Mouse (Mus musculus) forebrain, embryonic 16.5 days (tissue): ENCODE results near the gene Mtmr11. TPM values are rescaled to one million over a fixed set of nuclear protein-coding genes. Genes with fewer than 3 reads are reported as not detected.
"Not testable (repeated sequence)": the region's sequence is repeated elsewhere in the genome, so short reads cannot be mapped to it uniquely, and the experiment has no call there.

Experiments used
- ATAC-seq: fragments of 200-750 bp; cut with Nextera tagmentation; 2 replicates; pipeline ENCODE4 v1.8.0; 2017; ENCODE audit warnings: mild to moderate bottlenecking, moderate library complexity
- H3K27ac ChIP-seq: fragments of 300-500 bp; sonication (generic); 2 replicates; pipeline ENCODE4 v1.5.1; 2014; ENCODE audit warnings: low read length, control low read depth
- H3K27me3 ChIP-seq: fragments of 300-500 bp; sonication (generic); replicated peaks from 2 replicates; pipeline ENCODE4 v1.6.1; 2014; ENCODE audit warnings: low read length; ENCODE audit not compliant: control insufficient read depth, insufficient read depth
- H3K36me3 ChIP-seq: fragments of 300-500 bp; sonication (generic); 2 replicates; pipeline ENCODE4 v1.6.1; 2014; ENCODE audit not compliant: control insufficient read depth, insufficient read depth
- H3K4me1 ChIP-seq: fragments of 300-500 bp; sonication (generic); replicated peaks from 2 replicates; pipeline ENCODE4 v1.6.1; 2014; ENCODE audit warnings: low read length; ENCODE audit not compliant: control insufficient read depth, insufficient read depth
- H3K4me2 ChIP-seq: fragments of 300-500 bp; sonication (generic); 2 replicates; pipeline ENCODE4 v1.6.1; 2014; ENCODE audit warnings: mild to moderate bottlenecking, low read length, control low read depth
- H3K4me3 ChIP-seq: fragments of 300-500 bp; sonication (generic); replicated peaks from 2 replicates; pipeline ENCODE4 v1.5.1; 2014; ENCODE audit warnings: mild to moderate bottlenecking, low read length, control low read depth
- H3K9ac ChIP-seq: fragments of 300-500 bp; sonication (generic); replicated peaks from 2 replicates; pipeline ENCODE4 v1.6.1; 2014; ENCODE audit warnings: low read depth, low read length, control low read depth
- H3K9me3 ChIP-seq: fragments of 300-500 bp; sonication (generic); 2 replicates; pipeline ENCODE4 v1.6.1; 2016; ENCODE audit warnings: low read length; ENCODE audit not compliant: control insufficient read depth
- WGBS: fragments of 180-500 bp; shearing (Covaris S2); extraction: QIAGEN DNeasy Blood & Tissue Kit; methylation state at CpG from one replicate; pipeline ENCODE4 v1.1.7; 2014; 5-methylcytosine and 5-hydroxymethylcytosine counted together
- polyA plus RNA-seq: library from polyadenylated mRNA; unstranded; fragments of >200 nt; fragmentation: Nextera tagmentation; extraction: Ambion mirVana; gene quantifications from 2 replicates; pipeline ENCODE4 v1.2.1, GENCODE M21; 2015

Mtmr11 gene
- polyA plus RNA-seq, 1 experiment from 2014 or later: 7.8 TPM

DNA sequence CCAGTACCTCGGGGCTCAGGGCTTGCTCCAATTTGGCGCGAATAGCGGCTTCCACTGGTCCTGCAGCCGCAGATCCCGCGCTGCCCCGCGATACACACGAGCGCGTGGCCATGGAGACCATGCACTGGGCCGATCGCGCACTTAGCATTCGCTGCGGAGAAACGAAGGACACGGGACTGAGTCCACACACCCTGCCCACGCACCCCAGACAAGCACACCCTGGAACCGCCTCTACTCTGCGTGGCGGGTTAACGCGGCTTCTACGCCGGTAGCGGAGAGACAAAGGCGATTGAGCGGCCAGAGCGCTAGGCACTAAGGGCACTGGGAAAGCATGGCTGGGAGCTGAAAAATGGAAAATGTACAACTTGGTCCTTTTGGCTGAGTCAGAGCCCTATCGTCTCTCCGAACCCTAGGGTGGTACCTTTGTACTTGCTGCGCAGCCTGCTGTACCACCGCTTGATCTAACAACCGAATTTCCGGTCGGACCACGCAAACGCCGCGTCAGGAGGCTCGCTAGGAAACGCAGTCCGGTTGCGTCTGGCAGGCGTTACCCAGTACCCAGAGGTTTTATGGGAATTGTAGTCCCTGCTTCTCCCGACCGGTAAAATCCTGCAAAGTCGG is 35.4 kb downstream of the Mtmr11 start:
- H3K4me1 ChIP-seq: peaks cover 11% of the 10 kb centered on the region
- peak overlapping the region; percentile 75 for H3K4me3 ChIP-seq
- H3K9me3 ChIP-seq: no peaks in the 10 kb centered on the region
- peak; percentile 96 for ATAC-seq
- H3K27me3 ChIP-seq: no peaks in the 10 kb centered on the region
- H3K9ac ChIP-seq: peak overlapping the region; percentile 91
- peak overlapping the region; percentile 98 for H3K27ac ChIP-seq
- peak overlapping the region; percentile 95 for H3K4me2 ChIP-seq
- H3K36me3 ChIP-seq: peaks cover 6% of the 10 kb centered on the region; the same call in 1 of the 2 replicates
- WGBS: under 1% methylated on average over 50 of the region's 50 CpGs

DNA sequence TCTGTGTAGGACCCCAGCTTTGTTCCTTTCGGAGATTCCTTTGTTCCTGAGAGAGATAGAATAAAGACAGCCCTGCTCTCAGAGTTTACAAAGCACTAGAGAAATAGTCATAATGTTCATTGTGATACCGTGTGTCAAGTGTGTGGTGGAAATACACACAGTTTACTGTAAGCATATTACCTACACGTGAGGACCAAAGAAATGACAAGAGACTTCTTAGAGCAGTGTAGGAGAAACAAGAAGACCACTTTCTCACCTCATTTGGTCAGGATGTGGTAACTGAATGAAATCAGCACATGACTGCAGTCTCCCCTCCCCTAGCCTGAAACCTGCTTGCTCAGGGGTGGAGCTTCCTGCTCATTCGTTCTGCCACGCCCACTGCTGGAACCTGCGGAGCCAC is 36.4 kb downstream of the Mtmr11 start:
- Histone ChIP-seq H3K9me3 (no peaks in the 10 kb centered on the region), H3K36me3 (0 out of 2 replicates have a peak, but pooled peaks cover 3% of the 10 kb centered on the region), H3K4me2 (peak overlapping the region; percentile 95), H3K27me3 (no peaks in the 10 kb centered on the region), H3K4me1 (peaks cover 11% of the 10 kb centered on the region), H3K9ac (peak overlapping the region; percentile 46), H3K27ac (peak overlapping the region; percentile 37; the same call in 1 of the 2 replicates), H3K4me3 (peak overlapping the region; percentile 75)
- WGBS: 10% methylated on average over 6 of the region's 6 CpGs
- peak; percentile 11 for ATAC-seq

DNA sequence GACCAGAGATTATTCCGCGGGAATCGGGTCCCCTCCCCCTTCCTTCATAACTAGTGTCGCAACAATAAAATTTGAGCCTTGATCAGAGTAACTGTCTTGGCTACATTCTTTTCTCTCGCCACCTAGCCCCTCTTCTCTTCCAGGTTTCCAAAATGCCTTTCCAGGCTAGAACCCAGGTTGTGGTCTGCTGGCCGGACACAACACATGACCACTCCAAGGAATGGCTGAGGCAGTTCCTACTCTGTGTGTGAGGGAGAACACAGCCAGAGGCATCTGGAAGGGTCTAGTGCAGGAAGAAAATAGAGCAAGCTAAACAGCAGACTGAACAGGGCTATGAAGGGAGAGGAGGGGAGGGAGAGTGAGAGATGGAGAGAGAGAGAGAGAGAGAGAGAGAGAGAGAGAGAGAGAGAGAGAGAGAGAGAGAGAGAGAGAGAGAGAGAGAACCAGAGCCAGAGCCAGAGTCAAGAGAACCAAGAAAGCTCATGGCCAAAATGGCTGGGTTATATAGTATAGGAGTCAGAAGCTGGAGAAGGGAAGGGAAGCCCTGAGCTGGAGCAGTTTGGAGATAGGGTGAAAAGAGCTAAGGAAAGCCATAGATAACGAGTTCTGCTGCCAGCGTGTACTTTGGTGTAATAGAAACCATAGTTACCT is 36.9 kb downstream of the Mtmr11 start:
- not testable (repeated sequence) for H3K27me3 ChIP-seq, H3K9ac ChIP-seq, ATAC-seq, H3K4me3 ChIP-seq, H3K9me3 ChIP-seq, H3K36me3 ChIP-seq, H3K27ac ChIP-seq
- H3K4me1 ChIP-seq: peaks cover 11% of the 10 kb centered on the region
- WGBS: 20% methylated on average over 6 of the region's 8 CpGs
- peak overlapping the region; percentile 95 for H3K4me2 ChIP-seq

DNA sequence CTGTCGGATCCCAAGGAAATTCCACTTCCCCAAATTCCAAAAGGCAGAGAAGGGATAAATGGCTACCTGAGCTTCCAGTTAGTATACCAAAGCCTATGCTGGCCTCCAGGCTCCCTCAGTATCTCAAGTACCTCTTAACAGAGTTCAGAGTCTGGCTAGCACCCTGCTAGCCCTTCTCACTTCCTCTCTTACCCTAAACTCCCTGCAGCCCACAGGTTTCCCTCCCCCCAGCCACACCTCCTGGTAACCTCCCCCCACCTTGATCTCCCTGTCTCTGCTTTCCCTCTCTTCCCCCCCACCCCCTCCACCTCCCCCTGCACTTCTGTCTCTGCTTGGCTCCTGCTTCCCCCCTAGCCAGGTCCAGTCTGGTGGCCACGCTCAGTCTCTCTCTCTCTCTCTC is 37.9 kb downstream of the Mtmr11 start:
- Histone ChIP-seq H3K9me3 (no peaks in the 10 kb centered on the region), H3K27ac (no peak overlapping the region), H3K4me3 (no peak overlapping the region), H3K4me2 (no peak overlapping the region), H3K36me3 (0 out of 2 replicates have a peak, but pooled peaks cover 3% of the 10 kb centered on the region), H3K9ac (no peak overlapping the region), H3K4me1 (peaks cover 11% of the 10 kb centered on the region), H3K27me3 (no peaks in the 10 kb centered on the region)
- 96% methylated on average over 2 of the region's 2 CpGs for WGBS
- ATAC-seq: no peak

DNA sequence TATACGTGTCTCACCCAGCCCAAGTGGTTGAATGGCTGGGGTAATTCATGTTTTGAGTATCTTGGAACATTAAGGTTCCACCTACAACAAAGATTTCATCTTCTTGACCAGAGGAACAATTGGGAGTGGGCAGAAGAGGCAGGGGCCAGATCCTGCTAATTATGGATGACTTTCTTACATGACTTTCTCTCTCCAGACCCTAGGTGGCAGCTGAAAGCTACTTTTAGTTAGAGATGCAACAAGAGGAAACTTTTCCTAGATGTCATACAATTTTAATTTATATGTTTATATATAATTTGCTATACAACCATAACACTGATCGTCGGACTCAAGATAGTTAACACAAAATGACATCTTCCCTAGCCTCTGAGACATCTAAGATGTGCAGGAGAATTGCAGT is 46.0 kb downstream of the Mtmr11 start:
- WGBS: 86% methylated on average over 3 of the region's 3 CpGs
- H3K4me3 ChIP-seq: no peak overlapping the region
- H3K27me3 ChIP-seq: no peaks in the 10 kb centered on the region
- no peak overlapping the region for H3K27ac ChIP-seq
- no peak overlapping the region for H3K9ac ChIP-seq
- ATAC-seq: no peak
- no peaks in the 10 kb centered on the region for H3K4me1 ChIP-seq
- H3K36me3 ChIP-seq: no peaks in the 10 kb centered on the region
- no peaks in the 10 kb centered on the region for H3K9me3 ChIP-seq
- no peak overlapping the region for H3K4me2 ChIP-seq

DNA sequence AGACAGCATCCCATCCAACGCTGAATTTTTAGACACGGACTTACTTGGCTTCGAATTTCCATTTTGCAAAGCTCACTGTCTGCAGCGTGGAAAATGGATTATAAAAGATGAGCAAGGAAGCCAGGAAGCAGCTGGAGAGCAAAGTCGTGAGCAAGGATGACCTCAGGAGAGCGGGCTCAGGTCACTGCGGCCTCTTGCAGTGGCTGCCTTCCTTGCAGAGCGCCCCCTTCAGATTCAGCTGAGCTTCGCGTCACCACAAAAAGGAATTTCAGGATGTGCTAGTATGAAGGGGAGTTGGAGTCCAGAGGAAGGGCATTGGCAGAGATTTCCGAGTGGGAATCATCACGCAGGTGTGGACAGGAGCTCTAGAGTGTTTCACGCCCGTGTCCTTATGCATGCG is 47.4 kb downstream of the Mtmr11 start:
- Histone ChIP-seq H3K4me3 (no peak overlapping the region), H3K27ac (no peak overlapping the region), H3K9me3 (no peaks in the 10 kb centered on the region), H3K4me1 (no peaks in the 10 kb centered on the region), H3K27me3 (no peaks in the 10 kb centered on the region), H3K9ac (no peak overlapping the region), H3K36me3 (no peaks in the 10 kb centered on the region), H3K4me2 (no peak overlapping the region)
- ATAC-seq: no peak
- 25% methylated on average over 15 of the region's 15 CpGs for WGBS

DNA sequence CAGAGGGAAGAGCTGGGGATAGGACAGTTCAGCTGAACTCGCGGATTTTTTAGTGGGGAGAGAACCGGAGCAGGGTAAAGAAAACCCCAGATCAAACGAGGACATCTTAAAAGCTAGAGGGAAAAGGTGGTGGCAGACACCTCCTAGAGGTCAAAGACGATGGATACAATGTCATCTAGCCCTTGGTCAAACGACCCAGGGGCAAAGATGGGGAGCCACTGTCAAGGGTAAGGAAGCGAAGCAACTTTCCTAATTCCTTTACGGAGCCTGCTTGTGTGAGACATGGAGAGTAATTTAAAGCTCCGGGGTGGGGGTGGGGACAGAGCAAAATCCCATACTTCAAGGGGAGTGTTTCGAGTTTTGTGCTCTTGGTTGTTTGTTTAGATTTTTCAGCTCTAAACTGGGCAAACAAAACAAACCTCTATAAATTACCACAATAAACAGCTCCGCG is 57.4 kb downstream of the Mtmr11 start:
- WGBS: under 1% methylated on average over 12 of the region's 12 CpGs
- H3K27ac ChIP-seq: peak overlapping the region; percentile 98
- peak; percentile 24 for ATAC-seq

DNA sequence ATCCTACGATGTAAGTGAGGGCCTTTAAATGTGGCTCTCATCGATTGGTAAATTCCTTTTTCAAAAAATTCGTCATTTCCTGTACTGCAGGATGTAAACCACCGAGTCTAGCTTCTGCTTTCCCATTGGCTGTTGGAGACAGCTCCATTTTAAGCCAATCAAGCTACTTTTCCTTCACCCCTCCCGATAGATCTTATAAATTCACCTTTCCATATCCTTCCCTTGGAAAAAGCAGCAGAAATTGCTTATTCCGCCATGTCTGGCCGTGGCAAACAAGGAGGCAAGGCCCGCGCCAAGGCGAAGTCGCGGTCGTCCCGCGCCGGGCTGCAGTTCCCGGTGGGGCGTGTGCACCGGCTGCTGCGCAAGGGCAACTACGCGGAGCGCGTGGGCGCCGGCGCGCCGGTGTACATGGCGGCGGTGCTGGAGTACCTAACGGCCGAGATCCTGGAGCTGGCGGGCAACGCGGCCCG is 57.9 kb downstream of the Mtmr11 start, which contains the start of the genes Bola1 and Hist2h2ab:
Gene Bola1, minus strand, starts transcription at position 49 of the 470 bp plus-strand sequence.
Gene Hist2h2ab, plus strand, starts transcription at position 205 of the 470 bp plus-strand sequence.
- Histone ChIP-seq H3K9me3 (no peaks in the 10 kb centered on the region), H3K36me3 (no peaks in the 10 kb centered on the region), H3K4me1 (peaks cover 19% of the 10 kb centered on the region), H3K4me3 (peak within 1 kb of the TSS; percentile 72), H3K27me3 (no peaks in the 10 kb centered on the region), H3K27ac (peak within 1 kb of the TSS; percentile 98), H3K9ac (peak within 1 kb of the TSS; percentile 76), H3K4me2 (peak within 1 kb of the TSS; percentile 86)
- peak; percentile 92 for ATAC-seq
- under 1% methylated on average over 30 of the region's 37 CpGs for WGBS

More for the DNA sequence above, 57.4 kb downstream of the Mtmr11 start:
- no peaks in the 10 kb centered on the region for H3K9me3 ChIP-seq
- no peaks in the 10 kb centered on the region for H3K36me3 ChIP-seq
- H3K4me3 ChIP-seq: peak overlapping the region; percentile 72
- H3K4me2 ChIP-seq: peak overlapping the region; percentile 86
- peak overlapping the region; percentile 60 for H3K9ac ChIP-seq
- no peaks in the 10 kb centered on the region for H3K27me3 ChIP-seq
- peaks cover 19% of the 10 kb centered on the region for H3K4me1 ChIP-seq

DNA sequence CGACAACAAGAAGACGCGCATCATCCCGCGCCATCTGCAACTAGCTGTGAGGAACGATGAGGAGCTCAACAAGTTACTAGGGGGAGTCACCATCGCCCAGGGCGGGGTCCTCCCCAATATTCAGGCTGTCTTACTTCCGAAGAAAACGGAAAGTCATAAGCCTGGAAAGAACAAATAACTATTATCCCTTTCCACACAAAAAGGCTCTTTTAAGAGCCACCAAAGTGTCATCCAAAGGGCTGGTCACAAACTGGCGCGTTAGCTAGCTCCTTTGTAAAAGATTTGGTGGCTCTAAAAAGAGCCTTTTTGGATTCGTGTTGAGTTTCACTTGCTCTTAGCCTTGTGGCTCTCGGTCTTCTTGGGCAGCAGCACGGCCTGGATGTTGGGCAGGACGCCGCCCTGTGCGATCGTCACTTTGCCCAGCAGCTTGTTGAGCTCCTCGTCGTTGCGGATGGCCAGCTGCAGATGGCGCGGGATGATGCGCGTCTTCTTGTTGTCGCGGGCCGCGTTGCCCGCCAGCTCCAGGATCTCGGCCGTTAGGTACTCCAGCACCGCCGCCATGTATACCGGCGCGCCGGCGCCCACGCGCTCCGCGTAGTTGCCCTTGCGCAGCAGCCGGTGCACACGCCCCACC is 58.4 kb downstream of the Mtmr11 start:
- H3K36me3 ChIP-seq, H3K9me3 ChIP-seq, H3K27me3 ChIP-seq: not testable (repeated sequence)
- under 1% methylated on average over 24 of the region's 47 CpGs for WGBS
- H3K27ac ChIP-seq: peak overlapping the region; percentile 98
- peak overlapping the region; percentile 72 for H3K4me3 ChIP-seq
- H3K4me2 ChIP-seq: peak overlapping the region; percentile 86
- peak overlapping the region; percentile 76 for H3K9ac ChIP-seq
- peaks cover 19% of the 10 kb centered on the region for H3K4me1 ChIP-seq
- peak; percentile 3; the same call in 1 of the 2 replicates for ATAC-seq
